Mouse (Mus musculus) T-cell, adult 66 days (primary cell): ENCODE results near the gene Dync1h1. TPM values are rescaled to one million over a fixed set of nuclear protein-coding genes. Genes with fewer than 3 reads are reported as not detected.

ENCODE experiments used
- total RNA-seq, 2 experiments: library from RNA; stranded (reverse); gene quantifications; 3 replicates in 1 of 2; 4 replicates in 1 of 2; pipeline ENCODE4 v1.2.4; 2023

Gene Dync1h1
- total RNA-seq = 100 to 1,000 TPM; 182 to 183 TPM

DNA sequence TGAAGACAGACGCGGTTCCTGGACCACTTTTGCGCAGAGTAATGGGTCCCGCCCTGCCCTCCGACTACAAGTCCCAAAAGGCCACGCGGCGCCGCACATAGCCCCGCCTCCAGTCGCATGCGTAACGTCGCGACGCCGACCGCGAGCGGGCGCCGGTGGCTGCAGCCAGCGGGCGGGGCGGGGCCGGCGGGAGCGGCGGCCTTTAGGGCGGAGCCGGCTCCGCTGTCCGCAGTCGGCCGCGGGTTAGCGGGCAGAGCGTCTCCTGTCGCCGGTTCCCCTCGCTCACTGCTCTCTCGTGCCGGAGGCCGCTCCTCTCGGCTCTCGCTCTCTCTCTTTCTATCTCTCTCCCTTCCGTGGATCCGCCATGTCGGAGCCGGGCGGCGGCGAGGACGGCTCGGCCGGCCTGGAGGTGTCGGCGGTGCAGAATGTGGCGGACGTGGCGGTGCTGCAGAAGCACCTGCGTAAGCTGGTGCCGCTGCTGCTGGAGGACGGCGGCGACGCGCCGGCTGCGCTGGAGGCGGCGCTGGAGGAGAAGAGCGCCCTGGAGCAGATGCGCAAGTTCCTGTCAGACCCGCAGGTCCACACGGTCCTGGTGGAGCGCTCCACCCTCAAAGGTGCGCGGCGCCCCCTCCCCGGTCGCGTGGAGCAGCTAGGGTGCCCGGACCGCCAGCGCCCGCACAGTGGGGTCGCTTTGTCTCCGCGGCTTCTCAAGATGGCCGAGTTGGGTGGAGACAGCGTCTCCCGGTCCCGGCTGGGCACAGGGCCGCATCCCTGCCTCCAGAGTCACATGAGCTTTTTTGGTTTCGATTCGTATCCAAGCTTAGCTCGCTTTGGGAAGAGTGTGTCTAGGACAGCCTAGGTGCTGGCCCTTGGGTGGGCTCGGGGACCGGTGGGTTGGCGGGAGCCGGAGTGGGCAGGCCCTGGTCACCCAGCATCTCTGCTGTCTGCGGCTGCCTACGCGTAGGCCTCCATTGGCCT is at the start of gene Dync1h1:
TSS of gene Dync1h1 (plus strand) at position 212 of the 978 bp plus-strand sequence.

DNA sequence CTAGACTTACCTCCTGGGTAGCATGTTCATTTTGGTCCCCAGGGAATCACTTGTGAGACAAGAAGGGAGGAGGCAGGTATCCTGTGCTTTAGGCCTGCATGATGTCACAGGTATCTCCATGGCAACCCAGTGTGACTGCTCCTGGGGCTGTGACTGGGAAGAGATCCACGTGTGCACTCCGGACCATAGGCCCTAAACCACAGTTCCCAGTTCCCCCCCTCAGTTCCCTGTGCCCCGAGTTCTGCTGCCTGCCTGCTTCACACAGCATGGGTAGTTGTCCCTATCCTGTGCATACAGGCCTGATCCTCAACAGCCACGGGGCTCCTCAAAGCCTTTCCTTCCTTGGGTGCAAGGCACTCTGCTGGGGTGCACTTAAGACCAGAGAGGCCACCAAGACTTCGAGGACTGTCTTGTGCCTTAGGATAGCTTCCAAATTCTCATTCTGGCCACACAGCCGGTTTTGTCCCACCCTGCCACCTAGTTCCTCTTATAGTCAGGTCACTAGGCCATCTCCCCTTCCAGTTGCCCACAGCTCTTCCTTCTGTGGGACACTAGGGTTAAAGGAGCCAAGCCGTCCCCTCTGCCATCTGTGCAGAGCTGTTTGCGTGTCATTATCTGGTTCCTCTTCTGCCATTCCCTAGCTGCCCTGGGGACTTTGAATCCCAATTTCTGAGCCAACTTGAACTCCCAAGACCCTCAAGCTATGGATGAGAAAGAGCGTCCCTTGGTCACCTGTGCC is 81.5 kb downstream of the Dync1h1 start, which contains the start of gene 1700001K19Rik:
TSS of gene 1700001K19Rik (minus strand) at position 59 of the 739 bp plus-strand sequence.

DNA sequence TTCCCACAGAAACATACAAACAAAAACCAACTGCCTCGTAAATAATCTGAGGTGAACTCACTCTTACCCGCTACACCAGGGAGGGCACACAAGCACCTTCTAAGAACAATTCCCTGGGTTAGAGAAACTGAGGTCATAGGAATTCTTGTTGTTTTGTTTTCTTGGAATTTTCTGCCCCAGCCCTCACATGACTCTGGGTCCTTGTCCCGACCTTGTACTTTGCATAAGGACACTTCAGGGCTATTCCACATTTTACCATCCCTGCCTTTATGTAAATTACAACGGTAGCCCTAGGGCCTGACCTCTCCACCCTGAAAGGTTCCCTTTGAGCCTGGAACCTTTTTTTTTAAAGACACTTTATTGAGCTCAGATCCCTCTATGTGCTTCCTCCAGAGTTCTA is 101.3 kb downstream of the Dync1h1 start, which contains the start of gene Hsp90aa1:
TSS of gene Hsp90aa1 (minus strand) at position 173 of the 400 bp plus-strand sequence.

Other genes with a start within 250 kb of the Dync1h1 start
- 100 to 1,000 TPM; 129 to 131 TPM for gene Ppp2r5c, start 154.3 kb upstream of the Dync1h1 start, total RNA-seq
- gene 1700001K19Rik, start 81.2 kb downstream of the Dync1h1 start, total RNA-seq = not detected
- 100 to 1,000 TPM; 391 to 458 TPM for gene Hsp90aa1, start 101.3 kb downstream of the Dync1h1 start, total RNA-seq
- gene Wdr20, start 136.5 kb downstream of the Dync1h1 start, total RNA-seq = 10 to 100 TPM; 61.0 to 77.3 TPM
- not detected for gene Mok, start 239.5 kb downstream of the Dync1h1 start, total RNA-seq
- gene Zfp839, start 248.8 kb downstream of the Dync1h1 start, total RNA-seq = 1 to 10 TPM; 2.0 to 3.1 TPM